Mouse (Mus musculus) gastrocnemius, postnatal 36 days (tissue): Measurements from ENCODE around the gene Abl1. TPM values are rescaled to one million over a fixed set of nuclear protein-coding genes. Genes with fewer than 3 reads are reported as not detected.

ENCODE experiments used
- DNase-seq, 2 experiments: peaks; one replicate each; pipeline ENCODE4 v3.0.0; 2022
- intact Hi-C: fragments of 180-260 bp; cut with DNase I; formaldehyde crosslinking; loops from one replicate; pipeline ENCODE4 v1.15.1; 2025
- total RNA-seq, 2 experiments: library from RNA; stranded (reverse); gene quantifications; 2 replicates each; pipeline ENCODE4 v1.2.3; 2021

Abl1 gene
- total RNA-seq, 2 experiments from 2014 or later = 21.9 to 22.3 TPM

- intact Hi-C loops = no loop called here
- no peak for DNase-seq
These were observed 159.7 kb downstream of the Abl1 start for GRCm38 (mm10) chr2:31847908-31848307.

- intact Hi-C loops = no loop called here
These were observed 162.0 kb downstream of the Abl1 start for GRCm38 (mm10) chr2:31850141-31850540.

More at GRCm38 (mm10) chr2:31850141-31850540, 162.0 kb downstream of the Abl1 start:
- no peak for DNase-seq

Other genes with a start within 250 kb of the Abl1 start
- 1 to 10 TPM; 1.9 to 2.1 TPM for gene Ass1, start 218.2 kb upstream of the Abl1 start, total RNA-seq
- gene Fubp3, start 115.7 kb upstream of the Abl1 start, total RNA-seq = 10 to 100 TPM in 1 of 2 experiments, 1 to 10 TPM in 1; 8.5 to 10.5 TPM
- not detected for gene Prdm12, start 48.3 kb upstream of the Abl1 start, total RNA-seq
- gene Exosc2, start 17.7 kb upstream of the Abl1 start, total RNA-seq = 1 to 10 TPM; 6.1 to 7.5 TPM
- gene Qrfp, start 122.2 kb downstream of the Abl1 start, total RNA-seq = not detected
- gene Fibcd1, start 157.6 kb downstream of the Abl1 start, total RNA-seq = not detected
- 1 to 10 TPM in 1 of 2 experiments, under 1 TPM in 1; 0.41 to 1.0 TPM for gene Lamc3, start 198.9 kb downstream of the Abl1 start, total RNA-seq